Comparison of ENCODE assay signal across 17 mouse cellular contexts in genomic region chr17:35174201-35174977, GRCm38 (mm10). TPM values are rescaled to one million over a fixed set of nuclear protein-coding genes. Genes with fewer than 3 reads are reported as not detected.
DNase-seq lines count a peak whose midpoint lies in the region; ATAC-seq and TF ChIP-seq lines count a peak whose summit lies in the region.
"Had no signal": no experiment of that assay in that cellular context is flagged by ENCODE, and none has a peak within 500 bp of the region (broad histone marks: within the 10 kb centered on the region; RNA-seq: fewer than 3 reads in every experiment).

No protein-coding gene starts in this region.

- no peak for ATAC-seq in limb, embryonic 15.5 days (ENCODE audit: insufficient number of reproducible peaks, low FRiP score, low TSS enrichment, low read depth)
- ATAC-seq: forebrain, embryonic 15.5 days; intestine, embryonic 16.5 days had no signal

- no peaks in the 10 kb centered on the region for H3K27me3 ChIP-seq in limb, embryonic 15.5 days
- H3K27me3 ChIP-seq: forebrain, embryonic 15.5 days; heart, embryonic 15.5 days; lung, embryonic 15.5 days; neural tube, embryonic 15.5 days had no signal

- DNase-seq in layer of hippocampus, adult 2 months (ENCODE audit: low spot score in 2 of 2) = no peak
- no peak for DNase-seq in layer of hippocampus, adult 11-12 months (ENCODE audit: low spot score)
- DNase-seq in CD4-positive helper T cell, adult 2 months (ENCODE audit: low read depth, low spot score) = peak; percentile 66
- peak; percentile 56 for DNase-seq in NIH3T3 (ENCODE audit: low read depth)
- DNase-seq in natural killer cell, adult 2 months (ENCODE audit: low spot score in 2 of 2) = no peak
- DNase-seq in thymus, postnatal 14 days = no peak
- DNase-seq: cerebellum, adult 18-20 months had no signal

- H3K9me3 ChIP-seq in limb, embryonic 15.5 days = no peaks in the 10 kb centered on the region
- H3K9me3 ChIP-seq: forebrain, embryonic 15.5 days; heart, embryonic 15.5 days; hindbrain, embryonic 12.5 days; lung, embryonic 15.5 days; neural tube, embryonic 15.5 days had no signal

- H3K4me3 ChIP-seq in layer of hippocampus, adult 2 months = no peak overlapping the region
- no peak overlapping the region for H3K4me3 ChIP-seq in limb, embryonic 15.5 days
- H3K4me3 ChIP-seq: forebrain, embryonic 15.5 days; heart, embryonic 15.5 days; hindbrain, embryonic 12.5 days; lung, embryonic 15.5 days; neural tube, embryonic 15.5 days had no signal

- WGBS in limb, embryonic 15.5 days = 30% methylated on average over 8 of the region's 8 CpGs

- H3K36me3 ChIP-seq in limb, embryonic 15.5 days = no peaks in the 10 kb centered on the region
- H3K36me3 ChIP-seq: forebrain, embryonic 15.5 days; heart, embryonic 15.5 days; hindbrain, embryonic 12.5 days; lung, embryonic 15.5 days; neural tube, embryonic 15.5 days had no signal

- no peak overlapping the region for H3K4me2 ChIP-seq in limb, embryonic 15.5 days
- H3K4me2 ChIP-seq: forebrain, embryonic 15.5 days; heart, embryonic 15.5 days; hindbrain, embryonic 12.5 days; liver, embryonic 11.5 days; lung, embryonic 15.5 days; neural tube, embryonic 15.5 days had no signal

- no peak overlapping the region for H3K9ac ChIP-seq in limb, embryonic 15.5 days
- H3K9ac ChIP-seq: forebrain, embryonic 15.5 days; heart, embryonic 15.5 days; hindbrain, embryonic 12.5 days; lung, embryonic 15.5 days; neural tube, embryonic 15.5 days had no signal

- no peak for TF ChIP-seq CTCF in layer of hippocampus, adult 2 months (conservative IDR thresholded peaks at IDR 0.05)

- peak overlapping the region; percentile 52; the same call in 1 of the 2 replicates for H3K27ac ChIP-seq in layer of hippocampus, adult 2 months
- H3K27ac ChIP-seq in limb, embryonic 15.5 days = peak overlapping the region; percentile 18; the same call in 1 of the 2 replicates
- H3K27ac ChIP-seq: forebrain, embryonic 15.5 days; heart, embryonic 15.5 days; hindbrain, embryonic 12.5 days; lung, embryonic 15.5 days; neural tube, embryonic 15.5 days had no signal

- 0 out of 2 replicates have a peak, but pooled peaks cover 11% of the 10 kb centered on the region for H3K4me1 ChIP-seq in limb, embryonic 15.5 days
- H3K4me1 ChIP-seq: forebrain, embryonic 15.5 days; hindbrain, embryonic 12.5 days; lung, embryonic 15.5 days; neural tube, embryonic 15.5 days had no signal

RNA-seq across cellular contexts. Expression of gene Aif1, which starts 1.5 kb away (rescaled TPM):
- 10 to 100 TPM; 11.1 to 11.8 TPM for total RNA-seq in layer of hippocampus, adult 2 months (2021)
- polyA plus RNA-seq in limb, embryonic 15.5 days (2015; fragmentation: Nextera tagmentation; extraction: Ambion mirVana) = 14.6 and 18.6 TPM in 2 replicates

RNA-seq across cellular contexts. Expression of gene Prrc2a, which starts 9.7 kb away (rescaled TPM):
- total RNA-seq in layer of hippocampus, adult 2 months (2021) = 100 to 1,000 TPM; 339 to 370 TPM
- polyA plus RNA-seq in limb, embryonic 15.5 days (2015; fragmentation: Nextera tagmentation; extraction: Ambion mirVana) = 142 and 147 TPM in 2 replicates

RNA-seq across cellular contexts. Expression of gene Lst1, which starts 13.8 kb away (rescaled TPM):
- 1 to 10 TPM; 6.2 to 8.6 TPM for total RNA-seq in layer of hippocampus, adult 2 months (2021)
- 25.8 and 27.5 TPM in 2 replicates for polyA plus RNA-seq in limb, embryonic 15.5 days (2015; fragmentation: Nextera tagmentation; extraction: Ambion mirVana)
- total RNA-seq: megakaryocyte-erythroid progenitor cell, adult 5-6 weeks had no signal

RNA-seq across cellular contexts. Expression of gene Ltb, which starts 19.9 kb away (rescaled TPM):
- under 1 TPM; 0.76 to 0.77 TPM for total RNA-seq in layer of hippocampus, adult 2 months (2021)
- 1.0 and 1.2 TPM in 2 replicates for polyA plus RNA-seq in limb, embryonic 15.5 days (2015; fragmentation: Nextera tagmentation; extraction: Ambion mirVana)

RNA-seq across cellular contexts. Expression of gene Tnf, which starts 27.4 kb away (rescaled TPM):
- total RNA-seq in layer of hippocampus, adult 2 months (2021) = not detected
- 0.64 and 0.82 TPM in 2 replicates for polyA plus RNA-seq in limb, embryonic 15.5 days (2015; fragmentation: Nextera tagmentation; extraction: Ambion mirVana)
- total RNA-seq: layer of hippocampus, adult 18-20 months had no signal
- polyA plus RNA-seq: forebrain, embryonic 15.5 days; heart, embryonic 15.5 days; lung, embryonic 15.5 days had no signal

Comparison
In these comparisons a context has a peak if more than half of its experiments do, and no peak if none do; other contexts are left out.
1. DNase-seq: peak in CD4-positive helper T cell, adult 2 months (single experiment) and NIH3T3 (single experiment); none in layer of hippocampus, adult 2 months (0 of 2), layer of hippocampus, adult 11-12 months (single experiment), natural killer cell, adult 2 months (0 of 2) and thymus, postnatal 14 days (single experiment).